Mouse (Mus musculus): ENCODE results near the gene Olfr644.

GRCm38 (mm10) chr7:104104757-104104972 is 33.0 kb upstream of the Olfr644 start, which contains the start of gene Olfr646:
- TF ChIP-seq EP300 (optimal IDR thresholded peaks at IDR 0.05) (no peak), CTCF (IDR thresholded peaks at IDR 0.05; ENCODE audit: low read depth) (no peak)
